ENCODE assay signal across 27 mouse cellular contexts in genomic region chr7:38242417-38242816, GRCm38 (mm10).
"Had no signal": no experiment of that assay in that cellular context is flagged by ENCODE, and none has a peak within 500 bp of the region (broad histone marks: within the 10 kb centered on the region; RNA-seq: fewer than 3 reads in every experiment).

No protein-coding gene starts in this region.

- DNase-seq: gastrocnemius, adult 2 months; gastrocnemius, postnatal 10 days; gastrocnemius, postnatal 25 days; heart, adult 18-20 months; heart, postnatal 10 days; heart, postnatal 4 days; kidney, adult 11 months; kidney, adult 2 months; kidney, adult 9 months; kidney, postnatal 14 days; kidney, postnatal 36 days; liver had no signal

- H3K9me3 ChIP-seq: heart, embryonic 10.5 days; heart, embryonic 12.5 days; hindbrain, embryonic 10.5 days; hindbrain, embryonic 12.5 days; intestine, embryonic 15.5 days; kidney, embryonic 15.5 days; limb, embryonic 10.5 days; limb, embryonic 12.5 days had no signal

- H3K36me3 ChIP-seq: heart, embryonic 10.5 days; heart, embryonic 12.5 days; hindbrain, embryonic 10.5 days; hindbrain, embryonic 12.5 days; intestine, embryonic 15.5 days; kidney, embryonic 15.5 days; limb, embryonic 10.5 days; limb, embryonic 12.5 days had no signal

- H3K4me1 ChIP-seq: heart, embryonic 10.5 days; heart, embryonic 12.5 days; hindbrain, embryonic 10.5 days; hindbrain, embryonic 12.5 days; intestine, embryonic 15.5 days; kidney, embryonic 15.5 days; limb, embryonic 10.5 days; limb, embryonic 12.5 days had no signal

- ATAC-seq: hindbrain, embryonic 16.5 days; inflammation-experienced regulatory T-cells, adult 6 months; intestine, embryonic 15.5 days had no signal

- H3K4me2 ChIP-seq: heart, embryonic 12.5 days; hindbrain, embryonic 12.5 days; hindbrain, embryonic 14.5 days; intestine, embryonic 15.5 days; kidney, embryonic 15.5 days; limb, embryonic 12.5 days; liver, embryonic 11.5 days had no signal

- H3K27me3 ChIP-seq: heart, embryonic 12.5 days; hindbrain, embryonic 12.5 days; intestine, embryonic 15.5 days; kidney, embryonic 15.5 days; limb, embryonic 12.5 days had no signal

- H3K27ac ChIP-seq: gastrocnemius, adult 2 months; heart, embryonic 10.5 days; hindbrain, embryonic 10.5 days; hindbrain, embryonic 12.5 days; hindbrain, embryonic 14.5 days; intestine, embryonic 15.5 days; kidney, embryonic 15.5 days; kidney, postnatal 0 days; left cerebral cortex, adult 2 months; limb, embryonic 10.5 days; limb, embryonic 12.5 days; liver, embryonic 14.5 days had no signal

- H3K4me3 ChIP-seq: gastrocnemius, adult 2 months; heart, embryonic 10.5 days; heart, embryonic 12.5 days; hindbrain, embryonic 10.5 days; hindbrain, embryonic 12.5 days; intestine, embryonic 15.5 days; kidney, embryonic 15.5 days; left cerebral cortex, adult 2 months; limb, embryonic 10.5 days; limb, embryonic 12.5 days had no signal

- H3K9ac ChIP-seq: heart, embryonic 12.5 days; hindbrain, embryonic 12.5 days; hindbrain, embryonic 14.5 days; intestine, embryonic 15.5 days; kidney, embryonic 15.5 days; limb, embryonic 12.5 days; liver, embryonic 14.5 days had no signal
